Mouse (Mus musculus): ENCODE measurements around the gene Traf3ip2.

- TF ChIP-seq CTCF (IDR thresholded peaks at IDR 0.05) (no peak), EP300 (IDR thresholded peaks at IDR 0.05) (no peak)
These were observed 22.8 kb upstream of the Traf3ip2 start for GRCm38 (mm10) chr10:39589765-39590546.
